Mouse (Mus musculus): ENCODE measurements around the gene Ids. TPM values are rescaled to one million over a fixed set of nuclear protein-coding genes. Genes with fewer than 3 reads are reported as not detected.

The Ids gene
- 21.3 and 22.1 TPM in 2 replicates for polyA plus RNA-seq (2015; fragmentation: Nextera tagmentation; extraction: Ambion mirVana)

GRCm38 (mm10) chrX:70364661-70365613 lies at the start of gene Ids:
Gene Ids (minus strand): TSS chrX:70365084.

GRCm38 (mm10) chrX:70385276-70385961 lies 20.5 kb upstream of the Ids start, which contains the start of gene 1110012L19Rik:
Gene 1110012L19Rik (plus strand): TSS chrX:70385877.

Other genes with a start within 250 kb of the Ids start
- gene 1110012L19Rik, start 20.8 kb upstream of the Ids start, polyA plus RNA-seq (2015; fragmentation: Nextera tagmentation; extraction: Ambion mirVana), result 45.0 and 47.8 TPM in 2 replicates
- gene Tmem185a, start 112.1 kb upstream of the Ids start, polyA plus RNA-seq (2015; fragmentation: Nextera tagmentation; extraction: Ambion mirVana), result 40.2 and 40.5 TPM in 2 replicates